Mouse (Mus musculus): Measurements from ENCODE around the gene Ktn1. TPM values are rescaled to one million over a fixed set of nuclear protein-coding genes. Genes with fewer than 3 reads are reported as not detected.
A peak's percentile ranks its signal among the peaks of the same experiment; 100 is the strongest.

Ktn1 gene
- polyA plus RNA-seq, 1 experiment: 25.4 TPM

DNA sequence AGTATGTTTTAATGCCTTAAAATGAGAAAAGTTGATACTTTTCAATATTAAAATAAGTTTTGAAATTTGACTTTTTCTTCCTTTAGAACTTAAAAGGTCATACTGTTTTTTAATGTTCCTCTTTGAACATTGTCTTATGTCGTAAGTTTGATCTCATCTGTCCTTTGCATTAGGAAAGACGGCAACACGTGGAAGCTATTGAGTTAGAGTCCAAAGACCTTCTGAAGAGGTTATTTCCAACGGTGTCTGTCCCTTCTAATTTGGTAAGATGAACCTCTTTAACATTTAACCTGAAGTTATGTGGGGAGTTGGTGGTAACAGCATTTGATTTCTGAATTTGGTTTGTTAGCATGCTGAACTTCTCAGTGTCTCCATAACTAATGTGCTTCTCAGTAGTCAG lies 71.8 kb downstream of the Ktn1 start:
- H3K4me3 ChIP-seq (ENCODE audit: insufficient read depth, low read length): no peak overlapping the region
- TF ChIP-seq POLR2A (IDR thresholded peaks at IDR 0.05; ENCODE audit: borderline replicate concordance, low read depth, low read length) (no peak), CTCF (IDR thresholded peaks at IDR 0.05; ENCODE audit: low read depth, low read length) (no peak)
- no peaks in the 10 kb centered on the region for H3K4me1 ChIP-seq (ENCODE audit: control insufficient read depth, insufficient read depth, low read length)

DNA sequence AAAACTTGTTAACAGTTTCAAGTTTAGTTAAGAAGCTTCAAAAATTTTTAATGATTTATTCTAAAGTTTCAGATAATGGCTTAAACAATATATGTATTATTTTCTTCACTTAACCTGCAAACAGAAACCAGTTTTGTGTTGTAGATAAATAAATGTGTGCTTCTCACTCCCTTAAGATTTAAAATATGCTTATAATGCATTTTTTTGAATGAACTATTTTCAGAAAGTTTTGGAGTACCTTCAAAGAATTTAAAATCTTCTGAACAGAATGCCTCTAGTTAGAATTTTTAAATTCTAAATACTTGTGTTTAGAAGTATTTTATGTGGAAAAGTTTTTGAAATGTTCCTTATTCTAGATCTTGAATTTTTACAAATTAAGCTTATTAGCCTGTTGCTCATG lies 74.8 kb downstream of the Ktn1 start:
- no peaks in the 10 kb centered on the region for H3K4me1 ChIP-seq (ENCODE audit: control insufficient read depth, insufficient read depth, low read length)
- TF ChIP-seq POLR2A (IDR thresholded peaks at IDR 0.05; ENCODE audit: borderline replicate concordance, low read depth, low read length) (no peak), CTCF (IDR thresholded peaks at IDR 0.05; ENCODE audit: low read depth, low read length) (no peak)

More for the DNA sequence above, 71.8 kb downstream of the Ktn1 start:
- no peak overlapping the region for H3K27ac ChIP-seq (ENCODE audit: insufficient read depth, low read depth, low read length)

DNA sequence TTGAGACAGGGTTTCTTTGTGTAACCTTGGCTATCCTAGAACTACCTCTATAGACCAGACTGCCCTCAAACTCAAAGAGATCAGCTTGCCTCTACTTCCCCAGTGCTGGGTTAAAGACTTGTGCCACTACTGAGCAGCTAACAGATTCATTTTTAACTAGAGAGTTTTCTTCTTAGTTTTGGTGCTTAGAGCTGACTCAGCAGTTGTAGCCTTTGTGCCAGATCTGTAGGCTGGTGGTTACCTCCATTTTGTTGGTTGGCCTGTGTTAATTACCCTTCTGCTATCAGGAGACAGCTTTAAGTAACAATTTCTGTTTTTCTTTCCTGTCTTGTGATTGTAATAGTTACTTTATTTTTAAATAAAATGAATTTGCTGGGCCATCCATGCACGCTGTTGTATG lies 80.3 kb downstream of the Ktn1 start:
- Histone ChIP-seq H3K4me1 (ENCODE audit: control insufficient read depth, insufficient read depth, low read length) (peaks cover 6% of the 10 kb centered on the region), H3K27ac (ENCODE audit: insufficient read depth, low read depth, low read length) (no peak overlapping the region), H3K4me3 (ENCODE audit: insufficient read depth, low read length) (no peak overlapping the region)
- TF ChIP-seq CTCF (IDR thresholded peaks at IDR 0.05; ENCODE audit: low read depth, low read length) (no peak), POLR2A (IDR thresholded peaks at IDR 0.05; ENCODE audit: borderline replicate concordance, low read depth, low read length) (no peak)

More for the DNA sequence above, 74.8 kb downstream of the Ktn1 start:
- H3K27ac ChIP-seq (ENCODE audit: insufficient read depth, low read depth, low read length): no peak overlapping the region
- no peak overlapping the region for H3K4me3 ChIP-seq (ENCODE audit: insufficient read depth, low read length)

DNA sequence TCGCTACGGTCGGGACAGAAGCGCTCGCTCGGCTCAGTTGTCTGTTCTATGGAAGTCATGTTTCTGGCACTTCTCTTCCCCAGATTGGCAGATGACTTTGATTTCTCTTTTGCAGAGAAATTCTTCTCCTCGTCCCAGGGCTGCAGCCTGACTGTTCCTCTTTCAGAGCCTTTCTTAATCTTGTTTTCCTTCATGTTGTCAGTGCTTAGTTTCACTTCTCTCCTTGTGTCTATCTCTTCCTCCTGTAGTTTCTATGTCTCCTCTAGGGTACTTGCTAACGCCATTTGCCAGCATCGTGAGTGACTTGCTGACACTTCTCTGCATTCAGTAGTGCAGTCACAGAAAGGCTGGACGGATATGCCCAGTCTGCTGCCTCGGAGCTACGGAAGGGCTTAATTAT lies 87.1 kb downstream of the Ktn1 start:
- H3K4me3 ChIP-seq (ENCODE audit: insufficient read depth, low read length): peak overlapping the region; percentile 12; the same call in 1 of the 2 replicates
- peak overlapping the region; percentile 65 for H3K27ac ChIP-seq (ENCODE audit: insufficient read depth, low read depth, low read length)
- no peak for TF ChIP-seq POLR2A (IDR thresholded peaks at IDR 0.05; ENCODE audit: borderline replicate concordance, low read depth, low read length)
- TF ChIP-seq CTCF (IDR thresholded peaks at IDR 0.05; ENCODE audit: low read depth, low read length): no peak
- peaks cover 26% of the 10 kb centered on the region for H3K4me1 ChIP-seq (ENCODE audit: control insufficient read depth, insufficient read depth, low read length)

DNA sequence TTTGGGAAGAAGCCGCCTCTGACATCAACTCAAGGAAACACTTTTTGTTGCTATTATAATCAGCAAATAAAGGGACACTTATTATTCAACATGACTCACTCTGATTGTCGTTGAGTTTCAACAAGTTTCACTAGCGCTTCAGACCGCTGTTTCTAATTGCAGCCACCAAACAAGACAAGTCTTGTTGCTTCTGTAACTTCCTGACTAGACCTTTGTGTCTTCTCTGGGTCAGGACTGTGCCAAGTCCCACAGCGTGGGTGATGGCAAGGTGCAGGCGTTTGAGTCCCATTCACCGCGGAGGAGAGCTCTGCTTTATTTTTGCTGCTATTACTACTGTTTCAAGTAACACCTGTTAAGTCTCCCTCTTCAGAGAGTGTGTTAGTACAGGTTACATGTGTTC lies 88.2 kb downstream of the Ktn1 start:
- TF ChIP-seq CTCF (IDR thresholded peaks at IDR 0.05; ENCODE audit: low read depth, low read length) (no peak), POLR2A (IDR thresholded peaks at IDR 0.05; ENCODE audit: borderline replicate concordance, low read depth, low read length) (no peak)
- H3K27ac ChIP-seq (ENCODE audit: insufficient read depth, low read depth, low read length): no peak overlapping the region
- H3K4me1 ChIP-seq (ENCODE audit: control insufficient read depth, insufficient read depth, low read length): peaks cover 26% of the 10 kb centered on the region
- H3K4me3 ChIP-seq (ENCODE audit: insufficient read depth, low read length): no peak overlapping the region

DNA sequence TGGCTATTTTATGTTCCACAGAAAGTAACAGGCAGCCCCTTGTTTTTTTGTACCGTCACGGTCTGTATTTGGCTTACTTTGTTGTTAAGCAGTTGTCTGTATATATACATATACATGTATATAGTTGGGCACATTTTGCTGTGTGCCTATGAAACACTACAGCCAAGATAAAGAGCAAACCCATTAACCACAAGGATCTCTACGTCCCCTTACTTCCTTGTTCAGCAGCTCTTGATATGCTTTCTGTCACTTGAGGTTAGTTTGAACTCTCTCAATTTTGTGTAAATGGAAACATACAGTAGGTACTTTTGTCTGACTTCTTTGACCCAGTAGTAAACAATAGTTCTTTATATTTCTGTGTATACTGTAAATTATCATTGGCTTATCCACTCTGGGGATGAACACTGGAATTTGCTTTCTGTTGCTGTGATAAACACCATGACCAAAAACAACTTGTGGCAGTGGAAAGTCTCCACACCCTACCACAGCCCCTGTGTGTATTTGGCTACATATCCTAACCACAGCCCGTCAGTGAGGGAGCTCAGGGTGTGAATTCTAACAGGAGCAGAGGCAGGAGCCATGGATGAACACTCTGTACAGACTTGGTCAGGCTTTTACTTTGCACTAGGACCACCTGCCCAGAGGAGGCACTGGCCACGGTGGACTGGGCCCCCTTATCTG lies 92.2 kb downstream of the Ktn1 start:
- TF ChIP-seq CTCF (IDR thresholded peaks at IDR 0.05; ENCODE audit: low read depth, low read length): no peak
- TF ChIP-seq POLR2A (IDR thresholded peaks at IDR 0.05; ENCODE audit: borderline replicate concordance, low read depth, low read length): no peak
- Histone ChIP-seq H3K27ac (ENCODE audit: insufficient read depth, low read depth, low read length) (no peak overlapping the region), H3K4me3 (ENCODE audit: insufficient read depth, low read length) (no peak overlapping the region), H3K4me1 (ENCODE audit: control insufficient read depth, insufficient read depth, low read length) (peaks cover 8% of the 10 kb centered on the region)

DNA sequence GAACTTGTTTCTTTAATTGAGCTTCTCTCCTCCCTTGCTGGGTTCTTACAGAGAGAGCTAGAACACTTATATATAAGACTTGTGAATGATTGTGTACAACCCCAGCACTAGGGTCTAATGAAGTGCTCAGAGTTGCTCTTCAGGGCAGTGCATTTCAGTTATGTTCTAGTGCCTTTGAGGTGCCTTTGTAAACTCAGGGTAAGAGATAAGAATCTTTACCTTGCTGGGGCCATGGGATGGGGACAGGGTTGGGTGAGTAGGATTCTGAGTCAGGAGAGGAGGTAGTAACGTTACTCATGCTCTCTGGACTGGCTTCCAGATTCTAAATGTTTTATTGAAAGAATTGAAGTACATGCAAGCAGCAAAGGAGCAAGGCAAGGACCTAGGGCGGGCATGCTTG lies 92.8 kb downstream of the Ktn1 start:
- TF ChIP-seq POLR2A (IDR thresholded peaks at IDR 0.05; ENCODE audit: borderline replicate concordance, low read depth, low read length) (no peak), CTCF (IDR thresholded peaks at IDR 0.05; ENCODE audit: low read depth, low read length) (no peak)
- no peak overlapping the region for H3K4me3 ChIP-seq (ENCODE audit: insufficient read depth, low read length)
- no peak overlapping the region for H3K27ac ChIP-seq (ENCODE audit: insufficient read depth, low read depth, low read length)
- peaks cover 3% of the 10 kb centered on the region for H3K4me1 ChIP-seq (ENCODE audit: control insufficient read depth, insufficient read depth, low read length)

DNA sequence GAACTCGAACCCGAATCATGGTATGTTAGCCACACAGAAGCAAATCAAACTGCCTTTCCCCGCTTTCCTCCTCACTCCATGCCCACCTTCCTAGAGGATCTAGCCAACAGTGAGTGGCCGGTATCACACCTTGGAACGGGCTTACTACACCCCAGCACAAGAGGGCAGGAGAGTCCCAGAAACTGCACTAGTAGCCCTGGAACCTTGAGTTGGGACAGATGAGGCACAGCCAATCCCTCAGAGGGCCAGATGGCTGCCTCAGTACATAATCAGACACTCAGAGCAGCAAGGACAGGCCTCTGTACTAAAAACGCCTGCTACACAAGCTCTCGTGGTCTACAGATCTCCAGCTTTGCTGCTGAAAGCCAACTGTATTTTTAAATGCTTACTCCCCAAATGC lies 94.4 kb downstream of the Ktn1 start:
- TF ChIP-seq POLR2A (IDR thresholded peaks at IDR 0.05; ENCODE audit: borderline replicate concordance, low read depth, low read length) (no peak), CTCF (IDR thresholded peaks at IDR 0.05; ENCODE audit: low read depth, low read length) (no peak)
- H3K4me3 ChIP-seq (ENCODE audit: insufficient read depth, low read length): no peak overlapping the region

DNA sequence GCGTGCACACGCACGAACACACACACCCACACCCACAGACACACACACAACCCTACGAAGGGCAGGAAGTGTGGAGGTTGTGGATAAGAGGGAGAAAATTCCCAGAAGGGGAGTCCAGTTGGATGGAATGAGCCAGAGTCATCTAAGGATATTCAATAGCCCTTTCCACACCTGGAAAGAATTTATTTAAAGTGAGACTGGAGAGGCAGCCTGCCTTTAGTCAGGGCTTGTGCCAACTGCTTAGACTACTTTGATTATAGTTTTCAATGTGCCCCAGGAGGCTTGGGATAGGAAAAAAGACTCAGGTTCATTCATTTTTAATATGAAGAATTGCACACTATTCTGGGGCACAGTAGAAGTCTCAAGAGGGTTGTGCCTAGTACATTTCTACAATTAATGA lies 96.8 kb downstream of the Ktn1 start:
- Histone ChIP-seq H3K4me3 (ENCODE audit: insufficient read depth, low read length) (no peak overlapping the region), H3K27ac (ENCODE audit: insufficient read depth, low read depth, low read length) (no peak overlapping the region), H3K4me1 (ENCODE audit: control insufficient read depth, insufficient read depth, low read length) (no peaks in the 10 kb centered on the region)
- TF ChIP-seq CTCF (IDR thresholded peaks at IDR 0.05; ENCODE audit: low read depth, low read length) (no peak), POLR2A (IDR thresholded peaks at IDR 0.05; ENCODE audit: borderline replicate concordance, low read depth, low read length) (no peak)

More for the DNA sequence above, 94.4 kb downstream of the Ktn1 start:
- no peak overlapping the region for H3K27ac ChIP-seq (ENCODE audit: insufficient read depth, low read depth, low read length)
- no peaks in the 10 kb centered on the region for H3K4me1 ChIP-seq (ENCODE audit: control insufficient read depth, insufficient read depth, low read length)

DNA sequence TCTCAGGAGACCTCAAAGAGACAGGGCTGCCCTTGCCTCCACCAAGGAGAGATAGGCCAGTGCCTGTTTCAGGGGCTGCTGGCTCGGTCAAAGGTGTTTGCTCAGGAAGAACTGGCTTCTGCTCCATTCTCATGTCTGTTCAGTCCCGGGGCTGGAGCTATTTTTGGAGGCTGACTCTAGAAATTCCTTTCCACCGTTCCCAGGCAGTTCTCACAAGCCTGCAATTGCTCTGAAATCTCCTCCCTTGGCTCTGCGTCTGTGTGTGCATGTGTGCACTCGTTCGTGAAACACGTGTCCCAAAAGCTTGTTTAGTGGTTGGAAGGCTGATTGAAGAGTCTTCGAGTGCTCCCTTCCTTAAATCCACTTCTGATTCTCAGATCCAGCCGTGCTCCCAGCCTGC lies 99.3 kb downstream of the Ktn1 start:
- Histone ChIP-seq H3K4me3 (ENCODE audit: insufficient read depth, low read length) (no peak overlapping the region), H3K4me1 (ENCODE audit: control insufficient read depth, insufficient read depth, low read length) (no peaks in the 10 kb centered on the region), H3K27ac (ENCODE audit: insufficient read depth, low read depth, low read length) (no peak overlapping the region)
- TF ChIP-seq CTCF (IDR thresholded peaks at IDR 0.05; ENCODE audit: low read depth, low read length) (no peak), POLR2A (IDR thresholded peaks at IDR 0.05; ENCODE audit: borderline replicate concordance, low read depth, low read length) (no peak)

Data from bone marrow macrophage, adult 2 months (primary cell).